Mouse (Mus musculus): ENCODE measurements around the gene Mfng. TPM values are rescaled to one million over a fixed set of nuclear protein-coding genes. Genes with fewer than 3 reads are reported as not detected.

The Mfng gene
- 12.7 and 15.6 TPM in 2 replicates for polyA plus RNA-seq (2015; fragmentation: Nextera tagmentation; extraction: Ambion mirVana)

DNA sequence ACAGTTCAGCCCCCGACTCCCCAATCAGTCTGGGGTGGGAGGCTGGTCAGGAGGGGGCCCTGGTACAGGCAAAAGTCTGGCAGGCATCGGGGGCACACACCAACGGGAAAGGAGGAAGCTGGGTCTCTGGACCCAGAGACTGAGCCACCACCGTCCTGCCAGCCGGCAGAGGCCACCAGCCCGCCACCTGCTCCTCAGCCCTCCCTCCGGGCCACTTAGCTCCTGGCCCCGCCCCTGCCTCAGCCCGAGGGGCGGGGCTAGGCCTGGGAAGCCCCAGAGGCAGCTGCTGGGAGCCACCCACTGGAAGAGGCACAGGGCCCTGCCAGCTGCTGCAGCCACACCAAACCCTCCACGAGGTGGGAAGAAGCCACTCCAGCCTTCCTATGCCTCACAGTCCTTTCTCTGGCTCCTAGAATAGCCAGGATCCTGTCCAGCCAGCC, at the start of gene Mfng:
Gene Mfng, minus strand, starts transcription at position 186 of the 440 bp plus-strand sequence.

DNA sequence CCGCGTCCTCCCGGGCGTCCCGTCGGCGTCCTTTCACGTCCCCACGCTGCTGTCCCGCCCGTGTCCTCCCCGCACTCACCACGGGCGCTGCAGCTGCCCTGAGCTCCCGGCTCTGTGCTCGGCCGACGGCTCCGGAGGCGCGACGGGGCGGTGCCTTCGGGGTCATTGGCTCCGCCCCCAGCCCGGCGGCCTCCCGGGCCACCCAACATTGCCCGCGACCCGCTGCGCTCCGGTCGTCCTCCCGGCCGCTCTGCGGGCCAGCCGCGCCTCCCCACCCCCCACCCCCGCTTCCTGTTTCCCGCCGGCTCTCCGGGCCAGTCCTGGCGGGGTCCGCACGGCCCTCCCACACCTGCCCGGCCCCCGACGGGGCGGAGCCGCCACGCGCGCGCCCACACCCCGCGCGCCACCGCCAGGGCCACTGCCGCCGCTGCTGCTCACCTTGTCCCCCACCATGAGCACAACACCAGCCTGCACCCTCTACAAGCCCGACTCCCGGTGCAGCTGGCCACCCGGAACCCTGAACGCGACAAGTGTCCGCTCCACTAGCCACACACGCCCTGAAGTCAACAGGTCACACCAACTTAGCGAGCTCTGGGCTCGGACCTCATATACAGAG, 29.6 kb upstream of the Mfng start, which contains the start of gene Card10:
Gene Card10, minus strand, starts transcription at position 267 of the 616 bp plus-strand sequence.

GRCm38 (mm10) chr15:78718290-78719250, 54.7 kb downstream of the Mfng start, which contains the start of gene Elfn2:
TSS of gene Elfn2 (minus strand) at chr15:78718771.

Other genes with a start within 250 kb of the Mfng start
- gene C1qtnf6, start 242.1 kb downstream of the Mfng start, polyA plus RNA-seq (2015; fragmentation: Nextera tagmentation; extraction: Ambion mirVana) = 8.1 and 10.1 TPM in 2 replicates
- not detected in 2 replicates for gene Sstr3, start 228.8 kb downstream of the Mfng start, polyA plus RNA-seq (2015; fragmentation: Nextera tagmentation; extraction: Ambion mirVana)
- 213 and 273 TPM in 2 replicates for gene Rac2, start 200.7 kb downstream of the Mfng start, polyA plus RNA-seq (2015; fragmentation: Nextera tagmentation; extraction: Ambion mirVana)
- 22.1 and 29.7 TPM in 2 replicates for gene Cyth4, start 176.4 kb downstream of the Mfng start, polyA plus RNA-seq (2015; fragmentation: Nextera tagmentation; extraction: Ambion mirVana)
- gene Elfn2, start 54.7 kb downstream of the Mfng start, polyA plus RNA-seq (2015; fragmentation: Nextera tagmentation; extraction: Ambion mirVana) = 0.05 TPM in 2 replicates
- 2.0 and 2.5 TPM in 2 replicates for gene Card10, start 29.6 kb upstream of the Mfng start, polyA plus RNA-seq (2015; fragmentation: Nextera tagmentation; extraction: Ambion mirVana)
- gene Cdc42ep1, start 69.1 kb upstream of the Mfng start, polyA plus RNA-seq (2015; fragmentation: Nextera tagmentation; extraction: Ambion mirVana) = 19.1 and 24.8 TPM in 2 replicates
- gene Lgals2, start 82.1 kb upstream of the Mfng start, polyA plus RNA-seq (2015; fragmentation: Nextera tagmentation; extraction: Ambion mirVana) = 2.3 and 2.9 TPM in 2 replicates
- 20.4 and 24.6 TPM in 2 replicates for gene Gga1, start 103.7 kb upstream of the Mfng start, polyA plus RNA-seq (2015; fragmentation: Nextera tagmentation; extraction: Ambion mirVana)
- gene Gm49510, start 126.2 kb upstream of the Mfng start, polyA plus RNA-seq (2015; fragmentation: Nextera tagmentation; extraction: Ambion mirVana) = 0.34 and 0.46 TPM in 2 replicates
- 17.5 and 24.0 TPM in 2 replicates for gene Sh3bp1, start 126.3 kb upstream of the Mfng start, polyA plus RNA-seq (2015; fragmentation: Nextera tagmentation; extraction: Ambion mirVana)
- gene Pdxp, start 140.4 kb upstream of the Mfng start, polyA plus RNA-seq (2015; fragmentation: Nextera tagmentation; extraction: Ambion mirVana) = 5.4 and 6.1 TPM in 2 replicates
- 444 and 544 TPM in 2 replicates for gene Lgals1, start 153.2 kb upstream of the Mfng start, polyA plus RNA-seq (2015; fragmentation: Nextera tagmentation; extraction: Ambion mirVana)
- gene Nol12, start 161.5 kb upstream of the Mfng start, polyA plus RNA-seq (2015; fragmentation: Nextera tagmentation; extraction: Ambion mirVana) = 33.0 and 33.8 TPM in 2 replicates
- 14.7 and 17.5 TPM in 2 replicates for gene Triobp, start 174.2 kb upstream of the Mfng start, polyA plus RNA-seq (2015; fragmentation: Nextera tagmentation; extraction: Ambion mirVana)